Mouse (Mus musculus) large intestine, adult 2 months (tissue): ENCODE measurements around the gene Pus7l. TPM values are rescaled to one million over a fixed set of nuclear protein-coding genes. Genes with fewer than 3 reads are reported as not detected.

Experiments
- DNase-seq: peaks from one replicate; pipeline ENCODE4 v3.0.0-alpha.2; 2012; ENCODE audit warnings: low read depth, low spot score
- WGBS: fragments of 180-500 bp; shearing (Covaris S2); methylation state at CpG from one replicate; pipeline ENCODE4 v1.1.7; 2018; 5-methylcytosine and 5-hydroxymethylcytosine counted together
- polyA plus RNA-seq: library from polyadenylated mRNA; depleted of rRNA; stranded (reverse); fragments of >200 nt; gene quantifications from 2 replicates; pipeline ENCODE4 v1.2.3, GENCODE M21; 2012; rRNA removed

The Pus7l gene
- 2.8 and 2.9 TPM in 2 replicates for polyA plus RNA-seq

DNA sequence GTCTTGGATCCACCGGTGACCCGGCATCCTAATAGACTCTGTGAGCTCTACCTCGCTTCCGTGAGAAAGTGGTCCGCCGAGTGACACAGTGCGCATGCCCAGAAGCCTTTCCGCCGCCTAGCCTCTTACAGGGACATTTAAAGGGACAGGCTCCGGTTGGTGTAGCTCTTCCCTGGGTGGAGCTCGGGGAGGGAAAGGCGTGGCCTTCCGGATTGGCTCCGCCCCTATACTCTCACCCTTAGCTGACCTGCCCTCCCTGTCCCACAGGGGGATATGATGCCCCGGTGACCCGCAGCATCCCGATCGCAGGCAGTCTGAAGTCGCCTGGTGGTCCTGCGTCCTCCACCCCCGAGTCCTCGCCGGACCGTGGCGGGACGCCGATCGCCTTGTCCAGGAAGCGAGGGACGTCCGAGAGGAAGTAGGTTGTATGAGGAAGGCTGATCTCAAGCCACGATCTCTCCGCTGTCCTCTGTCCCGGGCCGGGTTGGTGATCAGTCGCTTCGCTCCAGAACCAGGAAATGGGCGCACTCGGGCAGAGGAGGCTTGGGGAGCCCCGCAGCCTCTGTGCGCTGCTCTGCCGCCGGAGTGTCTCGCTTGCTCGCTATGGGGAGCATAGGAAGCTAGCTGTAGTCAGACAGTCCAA, at the start of gene Pus7l, which contains the start of gene Irak4:
Gene Pus7l (minus strand): TSS at position 139 of the 643 bp plus-strand sequence.
Gene Irak4 (plus strand): TSS at position 235 of the 643 bp plus-strand sequence.
- peak; percentile 89 for DNase-seq
- under 1% methylated on average over 45 of the region's 45 CpGs for WGBS

- 29% methylated on average over 4 of the region's 4 CpGs for WGBS
- DNase-seq, result no peak
Measured at GRCm38 (mm10) chr15:94591356-94591755, 48.0 kb upstream of the Pus7l start.

DNA sequence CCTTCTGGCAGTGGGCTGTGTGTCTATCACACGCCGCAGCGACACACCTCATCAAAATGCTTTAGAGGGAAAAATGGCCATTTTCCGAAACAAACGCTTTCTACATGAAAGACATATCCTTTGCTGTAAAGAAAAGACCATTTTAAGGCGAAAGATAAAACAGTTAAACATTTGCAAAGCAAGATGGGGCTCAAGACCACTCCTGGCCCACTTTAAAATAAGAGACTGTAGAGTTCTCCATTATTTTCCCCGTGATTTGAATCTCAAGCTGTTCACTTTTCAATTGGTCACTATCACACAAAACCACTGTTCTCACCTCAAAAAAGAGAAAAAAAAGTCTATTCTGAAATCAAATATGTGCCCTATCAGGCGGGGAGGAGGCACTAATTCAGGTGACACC, 46.7 kb upstream of the Pus7l start:
- WGBS, result 9% methylated on average over 8 of the region's 8 CpGs
- no peak for DNase-seq

DNA sequence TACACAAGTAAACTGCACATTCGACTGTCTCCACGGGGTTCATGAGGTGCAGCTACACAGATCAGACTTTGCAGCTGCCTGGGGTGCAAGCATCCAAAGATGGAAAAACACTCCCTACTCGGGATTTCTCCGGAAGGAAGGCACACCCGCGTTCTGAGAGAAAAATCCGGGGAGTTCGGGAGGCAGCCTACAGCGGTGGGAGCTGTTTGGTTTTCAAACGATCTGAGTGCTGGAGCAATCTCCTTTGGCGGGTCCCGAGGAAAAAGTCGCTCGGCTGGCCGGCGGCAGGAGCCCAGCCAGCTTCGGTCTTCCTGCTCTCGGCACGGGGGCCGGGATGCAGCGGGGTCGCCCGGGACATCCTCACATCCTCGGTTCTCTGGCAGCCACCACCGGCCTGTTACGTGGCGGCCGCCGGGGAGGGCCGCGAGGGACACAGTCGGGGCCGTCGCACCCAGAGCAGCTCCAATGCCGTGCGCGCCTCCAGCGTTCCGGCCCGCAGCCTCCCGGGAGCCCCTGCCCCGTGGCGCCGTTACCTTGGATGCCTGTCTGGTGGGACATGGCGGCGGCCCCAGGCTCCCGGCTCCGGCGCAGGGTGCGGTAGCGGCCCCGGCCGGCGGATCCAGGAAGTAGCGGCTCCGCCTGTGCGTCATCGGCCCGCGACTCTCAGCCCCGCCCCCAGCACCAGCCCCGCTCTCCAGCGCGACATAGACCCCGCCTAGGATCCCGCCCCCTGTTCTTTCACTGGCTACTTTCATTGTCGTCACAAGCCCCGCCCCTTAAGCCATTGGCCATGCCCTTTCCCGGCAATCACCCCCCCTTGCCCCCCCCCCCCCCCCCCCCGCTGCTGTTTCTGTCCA, 46.1 kb upstream of the Pus7l start, which contains the start of gene Twf1:
Gene Twf1 (minus strand): TSS at position 671 of the 857 bp plus-strand sequence.
- WGBS, result 1% methylated on average over 69 of the region's 70 CpGs
- peak; percentile 90 for DNase-seq

GRCm38 (mm10) chr15:94587826-94588715, 44.7 kb upstream of the Pus7l start:
- WGBS, result 47% methylated on average over 9 of the region's 9 CpGs
- DNase-seq, result no peak

- 71% methylated on average over 4 of the region's 4 CpGs for WGBS
- no peak for DNase-seq
Measured at GRCm38 (mm10) chr15:94584738-94585137, 41.4 kb upstream of the Pus7l start.

- 70% methylated on average over 10 of the region's 10 CpGs for WGBS
- no peak for DNase-seq
Measured at GRCm38 (mm10) chr15:94583153-94583552, 39.8 kb upstream of the Pus7l start.

DNA sequence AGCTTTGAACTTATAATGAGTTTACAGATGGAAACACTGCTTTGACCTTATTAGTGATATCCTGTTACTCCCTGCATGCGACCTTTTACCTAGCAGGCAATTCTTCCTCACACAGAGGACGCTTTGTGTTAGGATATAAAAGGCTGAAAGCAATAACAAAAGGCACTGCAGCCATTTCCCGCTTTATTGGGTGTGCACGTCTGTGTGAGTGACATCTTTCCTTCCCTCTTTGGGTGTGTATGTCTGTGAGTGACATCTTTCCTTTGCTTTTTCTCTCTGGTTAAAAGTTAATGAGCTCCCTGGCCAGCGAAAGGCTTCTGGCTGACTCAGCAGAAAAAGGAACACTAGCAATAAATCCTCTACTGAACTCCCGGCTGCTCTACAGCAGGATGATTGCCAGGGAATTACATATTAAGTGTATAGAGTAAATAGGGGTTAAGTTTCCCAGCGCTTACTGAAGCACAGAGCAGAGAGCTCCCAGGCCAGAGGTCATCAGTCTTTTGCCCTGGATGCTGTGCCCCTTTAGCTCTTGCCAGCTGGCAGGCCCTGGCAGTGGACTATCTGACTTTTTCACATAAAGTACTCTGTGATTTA, 38.8 kb upstream of the Pus7l start:
- DNase-seq, result no peak
- 24% methylated on average over 7 of the region's 7 CpGs for WGBS

DNA sequence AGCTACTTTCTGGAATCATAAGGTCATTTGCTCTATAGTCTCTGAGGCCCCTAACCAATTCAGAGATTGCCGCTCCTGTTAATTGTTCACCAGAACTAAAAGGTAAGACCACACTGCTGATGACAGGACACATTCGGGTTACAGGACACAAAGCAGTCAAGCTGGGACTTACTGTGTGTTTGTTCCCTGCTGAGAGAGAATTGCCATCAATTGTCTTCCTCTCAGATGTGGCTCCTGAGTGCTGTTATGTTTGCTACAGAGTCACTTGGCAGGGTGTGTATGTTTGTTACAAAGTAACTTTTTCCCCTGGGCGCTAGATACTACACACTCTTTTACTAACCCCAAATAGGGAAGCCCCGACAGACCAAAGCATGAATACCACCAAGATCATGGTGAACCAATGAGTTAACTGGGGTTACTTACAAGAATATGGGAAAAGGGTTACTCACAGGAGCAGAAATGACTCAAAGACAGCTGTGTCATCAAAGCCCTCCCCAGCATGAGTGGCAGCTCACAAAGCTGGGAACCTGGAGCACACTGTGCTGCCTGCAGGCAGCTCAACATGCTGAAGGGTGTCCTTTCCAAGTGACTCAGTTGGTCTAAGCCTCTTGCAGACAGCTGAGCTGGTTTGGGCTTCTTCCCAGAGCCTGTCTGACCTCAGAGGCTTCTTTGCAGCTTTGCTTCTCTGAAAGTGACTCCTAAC, 31.4 kb upstream of the Pus7l start:
- 35% methylated on average over 4 of the region's 4 CpGs for WGBS
- no peak for DNase-seq

DNA sequence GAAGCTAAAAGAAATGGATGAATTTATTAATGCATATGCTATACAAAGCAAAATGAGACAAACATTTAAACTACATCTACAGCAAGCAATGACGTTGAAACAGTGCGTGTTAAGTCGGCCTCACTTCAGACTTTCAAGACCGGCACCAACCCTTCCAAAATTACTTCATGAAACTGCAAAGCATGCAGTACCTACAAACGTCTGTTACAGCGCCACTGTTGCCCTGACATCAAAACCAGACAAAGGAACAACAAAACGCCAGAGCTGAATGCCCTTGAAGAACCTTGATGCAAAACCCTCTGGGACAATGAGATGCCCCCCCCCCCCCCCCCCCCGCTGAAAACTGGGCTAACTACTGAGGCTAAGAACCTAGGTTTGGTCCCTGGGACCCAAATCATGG, 29.4 kb upstream of the Pus7l start:
- WGBS, result 79% methylated on average over 8 of the region's 8 CpGs
- DNase-seq, result no peak

GRCm38 (mm10) chr15:94571501-94571900, 28.2 kb upstream of the Pus7l start:
- WGBS, result 27% methylated on average over 4 of the region's 4 CpGs
- no peak for DNase-seq

DNA sequence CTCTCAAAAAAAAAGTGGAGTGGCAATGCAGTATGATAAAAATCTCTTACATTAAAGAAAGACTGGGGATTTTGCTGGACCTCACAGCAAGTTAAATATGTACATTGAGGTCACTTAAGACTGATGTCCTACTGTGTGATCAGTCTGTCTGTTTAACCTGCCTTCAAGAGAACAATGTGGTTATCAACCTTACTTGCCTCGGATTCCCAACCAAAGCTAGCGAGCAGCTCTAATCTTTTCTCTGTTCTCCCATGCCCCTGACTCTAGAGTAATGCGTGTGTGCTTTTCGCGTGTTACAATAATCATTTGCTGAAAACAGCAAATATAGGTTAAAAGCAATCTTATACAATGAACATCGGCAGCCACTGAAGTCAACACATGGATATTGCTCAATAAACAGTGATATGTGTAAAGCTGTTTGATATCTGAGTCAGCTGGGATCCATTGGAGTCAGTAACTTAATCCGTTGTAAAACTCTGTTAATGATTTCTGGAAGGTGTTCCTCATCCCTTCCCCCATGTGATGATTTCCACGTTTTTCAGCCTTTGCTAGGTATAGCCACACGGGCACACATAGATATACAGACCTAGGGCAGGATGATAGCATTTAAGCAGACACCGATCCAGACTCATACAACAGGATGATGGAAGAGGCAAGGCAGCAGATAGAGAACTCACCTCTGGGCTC, 25.3 kb upstream of the Pus7l start:
- 36% methylated on average over 10 of the region's 10 CpGs for WGBS
- DNase-seq, result peak; percentile 70

- 77% methylated on average over 9 of the region's 9 CpGs for WGBS
- no peak for DNase-seq
Measured at GRCm38 (mm10) chr15:94565854-94566253, 22.5 kb upstream of the Pus7l start.

GRCm38 (mm10) chr15:94564909-94565308, 21.6 kb upstream of the Pus7l start:
- 73% methylated on average over 2 of the region's 2 CpGs for WGBS
- no peak for DNase-seq

- WGBS, result 38% methylated on average over 17 of the region's 17 CpGs
- DNase-seq, result no peak
Measured at GRCm38 (mm10) chr15:94558895-94559656, 15.7 kb upstream of the Pus7l start.

DNA sequence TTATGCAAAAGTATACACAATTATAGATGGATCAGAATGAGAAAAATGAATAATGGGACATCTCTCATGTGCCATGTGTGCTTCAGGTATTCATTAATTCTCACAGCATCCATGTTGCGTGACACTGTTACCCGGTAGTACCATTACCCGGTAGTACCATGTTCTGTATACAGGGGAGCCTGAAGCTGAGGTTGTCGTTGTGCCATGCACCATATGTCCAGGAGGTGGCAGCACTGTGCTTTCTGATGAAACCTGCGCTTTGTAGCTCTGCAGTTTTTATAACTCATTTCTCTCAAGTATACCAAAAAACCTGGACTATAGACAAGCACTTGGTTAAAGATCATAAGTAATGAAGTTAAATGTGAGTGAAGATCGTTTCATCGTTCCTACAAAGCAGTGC, 14.1 kb upstream of the Pus7l start:
- DNase-seq, result peak; percentile 70
- 12% methylated on average over 7 of the region's 7 CpGs for WGBS

DNA sequence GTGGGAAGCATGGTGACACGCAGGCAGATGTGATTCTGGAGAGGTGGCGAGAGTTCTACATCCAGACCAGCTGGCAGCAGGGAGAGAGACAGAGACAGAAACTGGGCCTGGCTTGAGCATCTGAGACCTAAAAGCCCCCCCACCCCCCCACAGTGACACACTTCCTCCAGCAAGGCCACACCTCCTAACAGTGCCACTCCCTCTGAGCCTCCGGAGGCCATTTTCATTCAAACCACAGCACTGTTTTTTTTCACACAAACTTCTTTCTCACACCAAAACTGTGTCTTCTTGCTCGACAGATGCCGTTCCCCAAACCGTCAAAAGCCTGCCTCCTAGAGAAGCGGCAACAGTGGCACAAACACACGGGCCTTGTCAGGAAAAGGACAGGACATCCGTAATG, 10.2 kb upstream of the Pus7l start:
- DNase-seq, result no peak
- 94% methylated on average over 9 of the region's 9 CpGs for WGBS

GRCm38 (mm10) chr15:94544844-94545243, 1.5 kb upstream of the Pus7l start:
- DNase-seq, result no peak
- 58% methylated on average over 4 of the region's 4 CpGs for WGBS
